ENCODE assay signal across 12 mouse cellular contexts in genomic region chr12:102416955-102417510, GRCm38 (mm10). TPM values are rescaled to one million over a fixed set of nuclear protein-coding genes. Genes with fewer than 3 reads are reported as not detected.
DNase-seq lines count a peak whose midpoint lies in the region; ATAC-seq and TF ChIP-seq lines count a peak whose summit lies in the region.
"Had no signal": no experiment of that assay in that cellular context is flagged by ENCODE, and none has a peak within 500 bp of the region (broad histone marks: within the 10 kb centered on the region; RNA-seq: fewer than 3 reads in every experiment).

No protein-coding gene starts in this region.

- no peak for TF ChIP-seq POLR2A in myocyte (IDR thresholded peaks at IDR 0.05; ENCODE audit: insufficient read length, low read depth)

- H3K36me3 ChIP-seq in heart, embryonic 13.5 days = peaks cover 16% of the 10 kb centered on the region
- H3K36me3 ChIP-seq in limb, embryonic 12.5 days = peaks cover 17% of the 10 kb centered on the region; the same call in 1 of the 2 replicates
- peaks cover 15% of the 10 kb centered on the region for H3K36me3 ChIP-seq in limb, embryonic 10.5 days
- peaks cover 6% of the 10 kb centered on the region; the same call in 1 of the 2 replicates for H3K36me3 ChIP-seq in hindbrain, postnatal 0 days (ENCODE audit: insufficient read depth, low read length)
- H3K36me3 ChIP-seq in myocyte (ENCODE audit: control insufficient read depth, insufficient read depth) = no peaks in the 10 kb centered on the region
- H3K36me3 ChIP-seq: forebrain, embryonic 15.5 days had no signal

- H3K79me2 ChIP-seq in myocyte (ENCODE audit: control insufficient read depth, insufficient read depth) = peaks cover 5% of the 10 kb centered on the region

- TF ChIP-seq CTCF in hindbrain, postnatal 0 days (IDR thresholded peaks at IDR 0.05; ENCODE audit: low read depth) = no peak

- 71% methylated on average over 7 of the region's 7 CpGs for WGBS in heart, embryonic 13.5 days
- 77% methylated on average over 7 of the region's 7 CpGs for WGBS in limb, embryonic 12.5 days
- 77% methylated on average over 7 of the region's 7 CpGs for WGBS in limb, embryonic 10.5 days
- 76% methylated on average over 7 of the region's 7 CpGs for WGBS in hindbrain, postnatal 0 days

- H3ac ChIP-seq in myocyte (ENCODE audit: control insufficient read depth, insufficient read length) = no peak overlapping the region

- no peak overlapping the region for H3K4me3 ChIP-seq in heart, embryonic 13.5 days
- no peak overlapping the region for H3K4me3 ChIP-seq in limb, embryonic 12.5 days (replicated peaks)
- no peak overlapping the region for H3K4me3 ChIP-seq in limb, embryonic 10.5 days
- H3K4me3 ChIP-seq in hindbrain, postnatal 0 days (ENCODE audit: low read length) = no peak overlapping the region
- H3K4me3 ChIP-seq in myocyte = no peak overlapping the region
- H3K4me3 ChIP-seq: forebrain, embryonic 15.5 days had no signal

- no peaks in the 10 kb centered on the region for H3K27me3 ChIP-seq in heart, embryonic 13.5 days (replicated peaks)
- H3K27me3 ChIP-seq in limb, embryonic 12.5 days = no peaks in the 10 kb centered on the region
- no peaks in the 10 kb centered on the region for H3K27me3 ChIP-seq in limb, embryonic 10.5 days (ENCODE audit: low read depth, poor library complexity, severe bottlenecking)
- H3K27me3 ChIP-seq in hindbrain, postnatal 0 days (ENCODE audit: insufficient read depth, low read length) = no peaks in the 10 kb centered on the region
- no peaks in the 10 kb centered on the region for H3K27me3 ChIP-seq in myocyte (ENCODE audit: control insufficient read depth, insufficient read depth, insufficient read length)
- H3K27me3 ChIP-seq: CH12.LX; forebrain, embryonic 15.5 days; megakaryocyte, embryonic 14.5 days had no signal

- no peak for ATAC-seq in heart, embryonic 13.5 days (ENCODE audit: extremely low read depth, insufficient number of reproducible peaks, low FRiP score, low TSS enrichment)
- peak; percentile 38; the same call in 1 of the 2 replicates for ATAC-seq in limb, embryonic 12.5 days (ENCODE audit: insufficient number of reproducible peaks, insufficient read depth, low FRiP score, low TSS enrichment, low read depth)
- no peak for ATAC-seq in hindbrain, postnatal 0 days
- ATAC-seq: forebrain, embryonic 15.5 days had no signal

- no peaks in the 10 kb centered on the region for H3K9me3 ChIP-seq in heart, embryonic 13.5 days
- no peaks in the 10 kb centered on the region for H3K9me3 ChIP-seq in limb, embryonic 12.5 days
- H3K9me3 ChIP-seq in limb, embryonic 10.5 days (replicated peaks) = no peaks in the 10 kb centered on the region
- H3K9me3 ChIP-seq in hindbrain, postnatal 0 days (ENCODE audit: low read length) = no peaks in the 10 kb centered on the region
- H3K9me3 ChIP-seq: forebrain, embryonic 15.5 days; megakaryocyte, embryonic 14.5 days had no signal

- H3K27ac ChIP-seq in heart, embryonic 13.5 days (replicated peaks) = peak overlapping the region; percentile 77
- no peak overlapping the region for H3K27ac ChIP-seq in limb, embryonic 12.5 days
- H3K27ac ChIP-seq in limb, embryonic 10.5 days = no peak overlapping the region; the same call in 1 of the 2 replicates
- peak overlapping the region; percentile 15; the same call in 1 of the 2 replicates for H3K27ac ChIP-seq in hindbrain, postnatal 0 days
- H3K27ac ChIP-seq: forebrain, embryonic 15.5 days had no signal

- no peak for DNase-seq in heart, adult 8-10 months (ENCODE audit: low spot score)
- no peak for DNase-seq in limb, embryonic 10.5 days (ENCODE audit: low spot score)
- no peak for DNase-seq in hindbrain, postnatal 0 days (ENCODE audit: low spot score)
- no peak for DNase-seq in thymus, postnatal 4 days
- no peak for DNase-seq in T-cell, adult 2 months (ENCODE audit: low spot score)
- DNase-seq: embryo, embryonic 11 days had no signal

- H3K4me2 ChIP-seq in heart, embryonic 13.5 days = no peak overlapping the region
- no peak overlapping the region for H3K4me2 ChIP-seq in limb, embryonic 12.5 days
- no peak overlapping the region for H3K4me2 ChIP-seq in hindbrain, postnatal 0 days (ENCODE audit: low read depth, low read length)
- H3K4me2 ChIP-seq in myocyte (ENCODE audit: low read depth) = peak overlapping the region; percentile 24
- H3K4me2 ChIP-seq: forebrain, embryonic 15.5 days had no signal

- H3K4me1 ChIP-seq in heart, embryonic 13.5 days = peaks cover 78% of the 10 kb centered on the region
- 0 out of 2 replicates have a peak, but pooled peaks cover 3% of the 10 kb centered on the region for H3K4me1 ChIP-seq in limb, embryonic 12.5 days (replicated peaks)
- H3K4me1 ChIP-seq in limb, embryonic 10.5 days = 0 out of 2 replicates have a peak, but pooled peaks cover 5% of the 10 kb centered on the region
- no peaks in the 10 kb centered on the region for H3K4me1 ChIP-seq in hindbrain, postnatal 0 days (ENCODE audit: insufficient read depth, low read length)
- H3K4me1 ChIP-seq: forebrain, embryonic 15.5 days had no signal

- peak overlapping the region; percentile 1; the same call in 1 of the 2 replicates for H3K9ac ChIP-seq in heart, embryonic 13.5 days
- H3K9ac ChIP-seq in limb, embryonic 12.5 days (replicated peaks) = no peak overlapping the region
- H3K9ac ChIP-seq in hindbrain, postnatal 0 days (replicated peaks; ENCODE audit: low read length) = no peak overlapping the region
- H3K9ac ChIP-seq: forebrain, embryonic 15.5 days had no signal

TF ChIP-seq in myocyte, 11 proteins besides CTCF, POLR2A, EP300 and RAD21:
- TF ChIP-seq USF1 (IDR thresholded peaks at IDR 0.05; ENCODE audit: low read depth) = no peak
- TF ChIP-seq TCF12 (IDR thresholded peaks at IDR 0.05; ENCODE audit: insufficient read depth, poor library complexity, severe bottlenecking) = no peak
- TF ChIP-seq MYOG (IDR thresholded peaks at IDR 0.05; ENCODE audit: control insufficient read depth in 1 of 3, insufficient read depth in 1 of 3, insufficient read length in 2 of 3, low read depth in 2 of 3) = no peak
- no peak for TF ChIP-seq E2F4 (IDR thresholded peaks at IDR 0.05; ENCODE audit: insufficient read depth)
- TF ChIP-seq MAX (IDR thresholded peaks at IDR 0.05; ENCODE audit: low read depth) = no peak
- no peak for TF ChIP-seq CEBPB (IDR thresholded peaks at IDR 0.05; ENCODE audit: insufficient read depth, poor library complexity, severe bottlenecking)
- TF ChIP-seq MYOD1 (IDR thresholded peaks at IDR 0.05; ENCODE audit: control insufficient read depth in 1 of 3, insufficient read length in 2 of 3, low read depth in 2 of 3) = no peak
- no peak for TF ChIP-seq POLR2AphosphoS2 (IDR thresholded peaks at IDR 0.05; ENCODE audit: insufficient read length, low read depth)
- no peak for TF ChIP-seq SRF (IDR thresholded peaks at IDR 0.05; ENCODE audit: control insufficient read depth, insufficient read length, low read depth)
- TF ChIP-seq REST (IDR thresholded peaks at IDR 0.05; ENCODE audit: insufficient read depth, insufficient read length) = no peak
- TF ChIP-seq TCF3 (IDR thresholded peaks at IDR 0.05; ENCODE audit: insufficient read length, low read depth) = no peak

RNA-seq across cellular contexts. Expression of gene Lgmn, which starts 22.6 kb away (rescaled TPM):
- 119 and 122 TPM in 2 replicates for polyA plus RNA-seq in heart, embryonic 13.5 days (2015; fragmentation: Nextera tagmentation; extraction: Ambion mirVana)
- 10 to 100 TPM; 53.7 to 64.8 (median 60.5) TPM for total RNA-seq in heart, adult 8-10 months (2022)
- 59.7 and 60.9 TPM in 2 replicates for polyA plus RNA-seq in limb, embryonic 12.5 days (2016; fragmentation: Nextera tagmentation; extraction: Ambion mirVana)
- 37.0 and 40.5 TPM in 2 replicates for polyA plus RNA-seq in limb, embryonic 10.5 days (2016; fragmentation: Nextera tagmentation; extraction: Ambion mirVana)
- 148 TPM in 2 replicates for total RNA-seq in hindbrain, postnatal 0 days (2014; rRNA removed)
- polyA plus RNA-seq in hindbrain, postnatal 0 days (2015; fragmentation: Nextera tagmentation; extraction: Ambion mirVana) = 166 and 179 TPM in 2 replicates
- polyA plus RNA-seq in myocyte (2012; fragmentation: generic; extraction: Trizol) = 93.7 TPM

RNA-seq across cellular contexts. Expression of gene Golga5, which starts 51.9 kb away (rescaled TPM):
- 22.3 and 22.8 TPM in 2 replicates for polyA plus RNA-seq in heart, embryonic 13.5 days (2015; fragmentation: Nextera tagmentation; extraction: Ambion mirVana)
- total RNA-seq in heart, adult 8-10 months (2022) = 10 to 100 TPM; 25.9 to 27.9 (median 27.3) TPM
- 37.5 and 37.6 TPM in 2 replicates for polyA plus RNA-seq in limb, embryonic 12.5 days (2016; fragmentation: Nextera tagmentation; extraction: Ambion mirVana)
- polyA plus RNA-seq in limb, embryonic 10.5 days (2016; fragmentation: Nextera tagmentation; extraction: Ambion mirVana) = 27.1 and 30.9 TPM in 2 replicates
- total RNA-seq in hindbrain, postnatal 0 days (2014; rRNA removed) = 23.2 and 24.7 TPM in 2 replicates
- 24.3 and 25.0 TPM in 2 replicates for polyA plus RNA-seq in hindbrain, postnatal 0 days (2015; fragmentation: Nextera tagmentation; extraction: Ambion mirVana)
- 13.2 TPM for polyA plus RNA-seq in myocyte (2012; fragmentation: generic; extraction: Trizol)

Comparison
In these comparisons a context has a peak if more than half of its experiments do, and no peak if none do; other contexts are left out.
1. H3K27ac ChIP-seq: peak in heart, embryonic 13.5 days (single experiment) and hindbrain, postnatal 0 days (single experiment); none in limb, embryonic 12.5 days (single experiment) and limb, embryonic 10.5 days (single experiment).